Mouse (Mus musculus): ENCODE results near the gene Tes. TPM values are rescaled to one million over a fixed set of nuclear protein-coding genes. Genes with fewer than 3 reads are reported as not detected.
A peak's percentile ranks its signal among the peaks of the same experiment; 100 is the strongest.

Gene Tes
- polyA plus RNA-seq, 1 experiment: 112 TPM

DNA sequence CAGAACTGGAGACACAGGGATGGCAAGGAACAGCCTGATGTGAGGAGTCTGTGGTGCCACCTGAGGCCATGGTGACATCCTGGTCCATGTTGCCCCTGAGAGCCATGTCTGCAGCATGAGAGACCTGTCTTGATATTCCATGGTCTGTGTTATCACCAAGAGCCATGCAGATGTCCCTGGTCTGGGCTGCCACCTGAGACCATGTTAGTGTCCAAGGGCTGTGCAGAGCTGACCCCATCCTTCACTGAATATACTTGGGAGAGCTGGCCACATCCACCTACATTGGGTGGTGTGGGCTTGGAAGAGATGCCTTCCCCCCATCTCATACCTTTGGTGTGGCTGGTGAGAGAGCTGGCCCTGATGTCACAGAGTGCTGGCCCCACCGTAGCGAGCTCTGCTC lies 30.9 kb upstream of the Tes start:
- Histone ChIP-seq H3K4me3 (ENCODE audit: insufficient read depth, poor library complexity, severe bottlenecking) (no peak overlapping the region), H3K79me3 (ENCODE audit: low read depth) (no peaks in the 10 kb centered on the region), H3K36me3 (ENCODE audit: control insufficient read depth, insufficient read depth) (no peaks in the 10 kb centered on the region), H3ac (ENCODE audit: control insufficient read depth, insufficient read length, low read depth) (no peak overlapping the region), H3K27me3 (ENCODE audit: control insufficient read depth, insufficient read depth, insufficient read length) (no peaks in the 10 kb centered on the region), H3K79me2 (ENCODE audit: control insufficient read depth, insufficient read depth) (no peaks in the 10 kb centered on the region)
- TF ChIP-seq MYOD1 (IDR thresholded peaks at IDR 0.05; ENCODE audit: control insufficient read depth, insufficient read length, low read depth) (no peak), FOSL1 (IDR thresholded peaks at IDR 0.05; ENCODE audit: insufficient read depth, low read length, poor library complexity, severe bottlenecking) (no peak), USF1 (IDR thresholded peaks at IDR 0.05; ENCODE audit: low read depth) (no peak), CEBPB (IDR thresholded peaks at IDR 0.05; ENCODE audit: low read depth) (no peak), MAX (IDR thresholded peaks at IDR 0.05) (no peak), CTCF (IDR thresholded peaks at IDR 0.05; ENCODE audit: control insufficient read depth, insufficient read depth, insufficient read length) (no peak), MYOG (IDR thresholded peaks at IDR 0.05; ENCODE audit: control insufficient read depth, extremely low read depth, insufficient read length) (no peak)

- no peak overlapping the region for H3ac ChIP-seq (ENCODE audit: control insufficient read depth, insufficient read length, low read depth)
- no peak overlapping the region for H3K4me3 ChIP-seq (ENCODE audit: insufficient read depth, poor library complexity, severe bottlenecking)
- no peaks in the 10 kb centered on the region for H3K36me3 ChIP-seq (ENCODE audit: control insufficient read depth, insufficient read depth)
- no peaks in the 10 kb centered on the region for H3K27me3 ChIP-seq (ENCODE audit: control insufficient read depth, insufficient read depth, insufficient read length)
- TF ChIP-seq MYOG (IDR thresholded peaks at IDR 0.05; ENCODE audit: control insufficient read depth, extremely low read depth, insufficient read length): no peak
- no peak for TF ChIP-seq CTCF (IDR thresholded peaks at IDR 0.05; ENCODE audit: control insufficient read depth, insufficient read depth, insufficient read length)
- TF ChIP-seq USF1 (IDR thresholded peaks at IDR 0.05; ENCODE audit: low read depth): no peak
- no peak for TF ChIP-seq MAX (IDR thresholded peaks at IDR 0.05)
- no peak for TF ChIP-seq CEBPB (IDR thresholded peaks at IDR 0.05; ENCODE audit: low read depth)
- no peak for TF ChIP-seq FOSL1 (IDR thresholded peaks at IDR 0.05; ENCODE audit: insufficient read depth, low read length, poor library complexity, severe bottlenecking)
- no peak for TF ChIP-seq MYOD1 (IDR thresholded peaks at IDR 0.05; ENCODE audit: control insufficient read depth, insufficient read length, low read depth)
- no peaks in the 10 kb centered on the region for H3K79me3 ChIP-seq (ENCODE audit: low read depth)
- H3K79me2 ChIP-seq (ENCODE audit: control insufficient read depth, insufficient read depth): no peaks in the 10 kb centered on the region
Observed at GRCm38 (mm10) chr6:17035228-17035627, 29.7 kb upstream of the Tes start.

DNA sequence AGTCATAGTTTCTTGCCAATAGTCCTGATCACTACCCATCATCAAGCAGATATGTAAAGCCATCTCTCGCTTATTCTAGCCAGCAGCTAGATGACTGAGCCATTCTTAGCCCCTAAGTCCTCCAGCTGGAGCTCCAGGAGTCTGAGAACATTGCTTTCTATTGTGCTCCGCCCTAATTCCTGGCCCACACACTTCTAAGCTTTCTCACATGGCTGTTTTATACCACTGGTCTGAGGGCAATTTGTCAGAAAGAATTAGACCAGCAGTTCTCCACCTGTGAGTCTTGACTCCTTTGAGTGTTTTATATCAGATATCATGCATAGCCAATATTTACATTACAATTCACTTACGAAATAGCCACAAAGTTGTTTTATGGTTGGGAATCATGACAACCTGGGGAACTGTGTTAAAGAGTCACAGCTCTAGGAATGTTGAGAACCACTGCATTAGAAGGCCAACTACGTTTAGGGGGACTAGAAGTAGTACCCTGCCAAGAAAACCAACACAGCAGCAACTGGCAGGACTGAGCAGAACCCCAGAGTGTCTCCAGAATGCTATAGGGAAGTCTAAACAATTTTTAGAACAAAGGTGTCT lies 13.4 kb upstream of the Tes start:
- Histone ChIP-seq H3K27me3 (ENCODE audit: control insufficient read depth, insufficient read depth, insufficient read length) (no peaks in the 10 kb centered on the region), H3K4me3 (ENCODE audit: insufficient read depth, poor library complexity, severe bottlenecking) (no peak overlapping the region), H3ac (ENCODE audit: control insufficient read depth, insufficient read length, low read depth) (no peak overlapping the region), H3K79me2 (ENCODE audit: control insufficient read depth, insufficient read depth) (no peaks in the 10 kb centered on the region), H3K79me3 (ENCODE audit: low read depth) (no peaks in the 10 kb centered on the region), H3K36me3 (ENCODE audit: control insufficient read depth, insufficient read depth) (no peaks in the 10 kb centered on the region)
- TF ChIP-seq USF1 (IDR thresholded peaks at IDR 0.05; ENCODE audit: low read depth) (no peak), CEBPB (IDR thresholded peaks at IDR 0.05; ENCODE audit: low read depth) (peak; percentile 69), CTCF (IDR thresholded peaks at IDR 0.05; ENCODE audit: control insufficient read depth, insufficient read depth, insufficient read length) (no peak), MYOD1 (IDR thresholded peaks at IDR 0.05; ENCODE audit: control insufficient read depth, insufficient read length, low read depth) (peak; percentile 56)

DNA sequence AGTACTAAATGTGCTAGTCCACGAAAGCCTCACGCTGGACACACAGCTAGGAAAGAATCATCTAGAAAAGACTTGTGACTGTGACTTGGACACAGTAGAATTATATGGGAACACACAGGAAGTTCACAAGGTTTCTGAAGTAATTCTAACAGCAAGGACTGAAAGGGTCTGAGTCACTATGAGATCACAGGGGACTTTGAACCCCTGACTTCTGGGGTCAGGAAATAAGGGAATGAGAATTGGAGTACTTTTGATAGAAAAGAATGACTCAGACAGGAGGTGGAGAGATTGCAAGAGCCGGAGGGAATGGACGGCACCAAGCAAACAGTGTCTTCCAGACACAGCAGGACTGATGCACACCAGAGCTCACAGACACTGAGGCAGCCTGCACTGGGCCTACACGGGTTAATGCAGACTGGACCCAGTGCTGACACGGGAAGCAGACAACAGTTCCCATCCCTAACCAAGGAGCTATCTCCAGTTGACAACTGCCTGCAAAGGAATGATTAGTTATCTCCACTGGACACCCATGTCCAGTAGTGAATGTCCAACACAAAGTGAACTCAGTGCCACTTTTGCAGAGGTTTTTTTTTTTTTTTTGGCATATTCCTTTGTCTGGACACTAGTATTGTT lies 11.8 kb upstream of the Tes start:
- Histone ChIP-seq H3K79me3 (ENCODE audit: low read depth) (no peaks in the 10 kb centered on the region), H3K36me3 (ENCODE audit: control insufficient read depth, insufficient read depth) (no peaks in the 10 kb centered on the region)

GRCm38 (mm10) chr6:17054781-17055180 lies 10.2 kb upstream of the Tes start:
- Histone ChIP-seq H3K27me3 (ENCODE audit: control insufficient read depth, insufficient read depth, insufficient read length) (no peaks in the 10 kb centered on the region), H3K79me3 (ENCODE audit: low read depth) (no peaks in the 10 kb centered on the region), H3K79me2 (ENCODE audit: control insufficient read depth, insufficient read depth) (no peaks in the 10 kb centered on the region), H3K4me3 (ENCODE audit: insufficient read depth, poor library complexity, severe bottlenecking) (no peak overlapping the region), H3ac (ENCODE audit: control insufficient read depth, insufficient read length, low read depth) (no peak overlapping the region), H3K36me3 (ENCODE audit: control insufficient read depth, insufficient read depth) (no peaks in the 10 kb centered on the region)
- TF ChIP-seq MYOD1 (IDR thresholded peaks at IDR 0.05; ENCODE audit: control insufficient read depth, insufficient read length, low read depth): no peak
- TF ChIP-seq MYOG (IDR thresholded peaks at IDR 0.05; ENCODE audit: control insufficient read depth, extremely low read depth, insufficient read length): no peak
- TF ChIP-seq CEBPB (IDR thresholded peaks at IDR 0.05; ENCODE audit: low read depth): no peak
- no peak for TF ChIP-seq USF1 (IDR thresholded peaks at IDR 0.05; ENCODE audit: low read depth)
- no peak for TF ChIP-seq MAX (IDR thresholded peaks at IDR 0.05)
- no peak for TF ChIP-seq CTCF (IDR thresholded peaks at IDR 0.05; ENCODE audit: control insufficient read depth, insufficient read depth, insufficient read length)
- no peak for TF ChIP-seq FOSL1 (IDR thresholded peaks at IDR 0.05; ENCODE audit: insufficient read depth, low read length, poor library complexity, severe bottlenecking)

More for the DNA sequence above, 11.8 kb upstream of the Tes start:
- TF ChIP-seq MAX (IDR thresholded peaks at IDR 0.05) (no peak), MYOD1 (IDR thresholded peaks at IDR 0.05; ENCODE audit: control insufficient read depth, insufficient read length, low read depth) (no peak), CEBPB (IDR thresholded peaks at IDR 0.05; ENCODE audit: low read depth) (peak; percentile 1), MYOG (IDR thresholded peaks at IDR 0.05; ENCODE audit: control insufficient read depth, extremely low read depth, insufficient read length) (no peak), USF1 (IDR thresholded peaks at IDR 0.05; ENCODE audit: low read depth) (no peak), CTCF (IDR thresholded peaks at IDR 0.05; ENCODE audit: control insufficient read depth, insufficient read depth, insufficient read length) (no peak), FOSL1 (IDR thresholded peaks at IDR 0.05; ENCODE audit: insufficient read depth, low read length, poor library complexity, severe bottlenecking) (peak; percentile 73)
- no peak overlapping the region for H3ac ChIP-seq (ENCODE audit: control insufficient read depth, insufficient read length, low read depth)
- no peaks in the 10 kb centered on the region for H3K79me2 ChIP-seq (ENCODE audit: control insufficient read depth, insufficient read depth)
- no peaks in the 10 kb centered on the region for H3K27me3 ChIP-seq (ENCODE audit: control insufficient read depth, insufficient read depth, insufficient read length)
- H3K4me3 ChIP-seq (ENCODE audit: insufficient read depth, poor library complexity, severe bottlenecking): no peak overlapping the region

Data from C2C12 (cell line).